Mouse (Mus musculus) bone marrow, adult 2 months (tissue): ENCODE data around the gene Ndst4.

Source experiments
- CTCF ChIP-seq: fragments of 200-500 bp; IDR thresholded peaks from 2 replicates; pipeline ENCODE4 v1.5.1; 2011; ENCODE audit warnings: low read length, control low read depth; ENCODE audit not compliant: control insufficient read depth, insufficient read depth
- POLR2A ChIP-seq: fragments of 200-500 bp; IDR thresholded peaks from 2 replicates; pipeline ENCODE4 v1.6.1; 2011; ENCODE audit warnings: low read depth, mild to moderate bottlenecking, control low read depth, low read length, borderline replicate concordance; ENCODE audit not compliant: control insufficient read depth

GRCm38 (mm10) chr3:125690948-125691347 lies 287.1 kb downstream of the Ndst4 start:
- no peak for TF ChIP-seq POLR2A
- TF ChIP-seq CTCF, result no peak
